Mouse (Mus musculus) adrenal gland, postnatal 36 days (tissue): ENCODE data around the gene Diras1. TPM values are rescaled to one million over a fixed set of nuclear protein-coding genes. Genes with fewer than 3 reads are reported as not detected.
"Not testable (repeated sequence)": the region's sequence is repeated elsewhere in the genome, so short reads cannot be mapped to it uniquely, and the experiment has no call there.

Source experiments
- DNase-seq, 2 experiments: peaks; one replicate each; pipeline ENCODE4 v3.0.0; 2021; ENCODE audit warnings: mixed read lengths in 1 of 2
- total RNA-seq, 2 experiments: library from RNA; stranded (reverse); gene quantifications; 2 replicates each; pipeline ENCODE4 v1.2.3; 2021

Diras1 gene
- total RNA-seq, 2 experiments from 2014 or later, result 1.2 to 1.5 TPM

GRCm38 (mm10) chr10:80998778-80999177, 26.7 kb downstream of the Diras1 start:
- DNase-seq, result peak; percentile 55 to 64

- no peak for DNase-seq
Measured at GRCm38 (mm10) chr10:80998021-80998420, 27.4 kb downstream of the Diras1 start.

GRCm38 (mm10) chr10:80997332-80997731, 28.1 kb downstream of the Diras1 start:
- DNase-seq, result no peak

- DNase-seq, result no peak
Measured at GRCm38 (mm10) chr10:80996501-80996900, 29.0 kb downstream of the Diras1 start.

- peak; percentile 84 to 87 for DNase-seq
Measured at GRCm38 (mm10) chr10:80995091-80995632, 30.3 kb downstream of the Diras1 start.

GRCm38 (mm10) chr10:80994621-80995020, 30.8 kb downstream of the Diras1 start:
- DNase-seq, result no peak

- DNase-seq, result no peak
Measured at GRCm38 (mm10) chr10:80993276-80993675, 32.2 kb downstream of the Diras1 start.

GRCm38 (mm10) chr10:80991945-80992344, 33.5 kb downstream of the Diras1 start:
- DNase-seq, result no peak

GRCm38 (mm10) chr10:80991007-80991406, 34.5 kb downstream of the Diras1 start:
- no peak for DNase-seq

- DNase-seq, result no peak
Measured at GRCm38 (mm10) chr10:80990406-80990805, 35.1 kb downstream of the Diras1 start.

GRCm38 (mm10) chr10:80989854-80990253, 35.6 kb downstream of the Diras1 start:
- DNase-seq, result not testable (repeated sequence)

GRCm38 (mm10) chr10:80989446-80989845, 36.0 kb downstream of the Diras1 start:
- no peak for DNase-seq

GRCm38 (mm10) chr10:80987709-80988441, 37.6 kb downstream of the Diras1 start:
- DNase-seq, result peak; percentile 92 to 94

GRCm38 (mm10) chr10:80986754-80987153, 38.7 kb downstream of the Diras1 start:
- DNase-seq, result peak in 1 of 2 experiments; percentile 80

GRCm38 (mm10) chr10:80985970-80986701, 39.3 kb downstream of the Diras1 start:
- no peak for DNase-seq

- DNase-seq, result peak; percentile 70 to 82
Measured at GRCm38 (mm10) chr10:80985241-80985969, 40.1 kb downstream of the Diras1 start.

GRCm38 (mm10) chr10:80984223-80984622, 41.2 kb downstream of the Diras1 start:
- DNase-seq, result no peak

GRCm38 (mm10) chr10:80982381-80982780, 43.1 kb downstream of the Diras1 start:
- DNase-seq, result peak; percentile 83

GRCm38 (mm10) chr10:80981564-80982112, 43.8 kb downstream of the Diras1 start:
- DNase-seq, result no peak

- no peak for DNase-seq
Measured at GRCm38 (mm10) chr10:80975478-80975877, 50.0 kb downstream of the Diras1 start.

- no peak for DNase-seq
Measured at GRCm38 (mm10) chr10:80973722-80974121, 51.7 kb downstream of the Diras1 start.
